Mouse (Mus musculus) liver, adult 2 months (tissue): ENCODE data around the gene Slc41a2. TPM values are rescaled to one million over a fixed set of nuclear protein-coding genes. Genes with fewer than 3 reads are reported as not detected.
A peak's percentile ranks its signal among the peaks of the same experiment; 100 is the strongest.

Source experiments
- DNase-seq: peaks from one replicate; pipeline ENCODE4 v3.0.0-alpha.2; 2011; ENCODE audit warnings: low read depth, low spot score; ENCODE audit errors: extremely low read depth
- H3K27ac ChIP-seq: fragments of 200-500 bp; replicated peaks from 2 replicates; pipeline ENCODE4 v1.5.1; 2012; ENCODE audit warnings: low read depth, mild to moderate bottlenecking, control low read depth, inconsistent platforms, low read length; ENCODE audit not compliant: insufficient read depth
- H3K27me3 ChIP-seq: fragments of 200-500 bp; 2 replicates; pipeline ENCODE4 v1.6.1; 2012; ENCODE audit warnings: mild to moderate bottlenecking, moderate library complexity, low read length, inconsistent platforms; ENCODE audit not compliant: control insufficient read depth, insufficient read depth
- H3K36me3 ChIP-seq: fragments of 200-500 bp; 2 replicates; pipeline ENCODE4 v1.6.1; 2012; ENCODE audit warnings: low read length, inconsistent platforms; ENCODE audit not compliant: control insufficient read depth, insufficient read depth
- H3K4me1 ChIP-seq: fragments of 200-500 bp; 2 replicates; pipeline ENCODE4 v1.6.1; 2011; ENCODE audit warnings: low read length; ENCODE audit not compliant: control insufficient read depth, insufficient read depth
- H3K4me3 ChIP-seq: fragments of 200-500 bp; 2 replicates; pipeline ENCODE4 v1.5.1; 2011; ENCODE audit warnings: low read depth, mild to moderate bottlenecking, control low read depth, low read length, moderate library complexity; ENCODE audit not compliant: insufficient read depth
- H3K79me2 ChIP-seq: fragments of 200-500 bp; 2 replicates; pipeline ENCODE4 v1.6.1; 2012; ENCODE audit warnings: inconsistent platforms, mild to moderate bottlenecking, low read length, moderate library complexity; ENCODE audit not compliant: control insufficient read depth, insufficient read depth
- H3K9ac ChIP-seq: fragments of 200-500 bp; 2 replicates; pipeline ENCODE4 v1.6.1; 2012; ENCODE audit warnings: low read depth, mild to moderate bottlenecking, control low read depth, inconsistent platforms, low read length
- CTCF ChIP-seq: fragments of 200-500 bp; IDR thresholded peaks from 2 replicates; pipeline ENCODE4 v1.5.1; 2011; ENCODE audit warnings: low read depth, low read length, control low read depth
- POLR2A ChIP-seq: fragments of 200-500 bp; IDR thresholded peaks from 2 replicates; pipeline ENCODE4 v1.6.1; 2011; ENCODE audit warnings: low read length, control low read depth; ENCODE audit not compliant: insufficient read depth; ENCODE audit errors: extremely low read depth
- WGBS: fragments of 180-500 bp; shearing (Covaris S2); methylation state at CpG from one replicate; pipeline ENCODE4 v1.1.7; 2018; 5-methylcytosine and 5-hydroxymethylcytosine counted together
- polyA plus RNA-seq: library from polyadenylated mRNA; depleted of rRNA; stranded (reverse); fragments of >200 nt; gene quantifications from 2 replicates; pipeline ENCODE4 v1.2.3, GENCODE M21; 2012
- total RNA-seq: library from RNA; depleted of rRNA; stranded (reverse); fragments of >200 nt; gene quantifications from 2 replicates; pipeline ENCODE4 v1.2.3, GENCODE M21; 2014

Gene Slc41a2
- total and polyA plus RNA-seq, 2 experiments = 4.3 to 7.4 TPM

GRCm38 (mm10) chr10:83251377-83251776 lies 86.3 kb downstream of the Slc41a2 start:
- Histone ChIP-seq H3K36me3 (peaks cover 6% of the 10 kb centered on the region; the same call in 1 of the 2 replicates), H3K79me2 (no peaks in the 10 kb centered on the region), H3K4me3 (no peak overlapping the region), H3K9ac (no peak overlapping the region), H3K27me3 (no peaks in the 10 kb centered on the region), H3K4me1 (no peaks in the 10 kb centered on the region), H3K27ac (no peak overlapping the region)
- peak; percentile 19 for DNase-seq
- WGBS = 74% methylated on average over 8 of the region's 8 CpGs
- TF ChIP-seq POLR2A (no peak), CTCF (peak; percentile 72)

GRCm38 (mm10) chr10:83248036-83248435 lies 89.6 kb downstream of the Slc41a2 start:
- H3K27me3 ChIP-seq = no peaks in the 10 kb centered on the region
- H3K9ac ChIP-seq = no peak overlapping the region
- DNase-seq = no peak
- WGBS = 83% methylated on average over 7 of the region's 7 CpGs
- H3K27ac ChIP-seq = no peak overlapping the region
- TF ChIP-seq CTCF (no peak), POLR2A (no peak)
- H3K4me3 ChIP-seq = no peak overlapping the region
- peaks cover 2% of the 10 kb centered on the region for H3K4me1 ChIP-seq
- no peaks in the 10 kb centered on the region for H3K79me2 ChIP-seq
- H3K36me3 ChIP-seq = no peaks in the 10 kb centered on the region

GRCm38 (mm10) chr10:83245720-83246119 lies 92.0 kb downstream of the Slc41a2 start:
- Histone ChIP-seq H3K4me1 (peaks cover 2% of the 10 kb centered on the region), H3K79me2 (no peaks in the 10 kb centered on the region), H3K36me3 (no peaks in the 10 kb centered on the region), H3K27ac (no peak overlapping the region), H3K27me3 (no peaks in the 10 kb centered on the region), H3K9ac (no peak overlapping the region), H3K4me3 (no peak overlapping the region)
- DNase-seq = no peak
- WGBS = 87% methylated on average over 7 of the region's 7 CpGs
- TF ChIP-seq CTCF (no peak), POLR2A (no peak)

GRCm38 (mm10) chr10:83244131-83244530 lies 93.6 kb downstream of the Slc41a2 start:
- no peaks in the 10 kb centered on the region for H3K36me3 ChIP-seq
- 27% methylated on average over 6 of the region's 6 CpGs for WGBS
- no peaks in the 10 kb centered on the region for H3K79me2 ChIP-seq
- peaks cover 2% of the 10 kb centered on the region for H3K4me1 ChIP-seq
- H3K27me3 ChIP-seq = no peaks in the 10 kb centered on the region
- no peak overlapping the region for H3K27ac ChIP-seq
- TF ChIP-seq POLR2A = no peak
- no peak for TF ChIP-seq CTCF
- H3K9ac ChIP-seq = no peak overlapping the region
- no peak overlapping the region for H3K4me3 ChIP-seq
- DNase-seq = peak; percentile 69

- no peak for DNase-seq
- Histone ChIP-seq H3K9ac (no peak overlapping the region), H3K27me3 (no peaks in the 10 kb centered on the region), H3K36me3 (no peaks in the 10 kb centered on the region), H3K4me1 (peaks cover 2% of the 10 kb centered on the region), H3K4me3 (no peak overlapping the region), H3K27ac (no peak overlapping the region), H3K79me2 (no peaks in the 10 kb centered on the region)
- no peak for TF ChIP-seq CTCF
- no peak for TF ChIP-seq POLR2A
- 59% methylated on average over 11 of the region's 11 CpGs for WGBS
These were observed 95.5 kb downstream of the Slc41a2 start for GRCm38 (mm10) chr10:83242106-83242686.

GRCm38 (mm10) chr10:83234391-83234790 lies 103.3 kb downstream of the Slc41a2 start:
- Histone ChIP-seq H3K27me3 (no peaks in the 10 kb centered on the region), H3K36me3 (peaks cover 11% of the 10 kb centered on the region; the same call in 1 of the 2 replicates), H3K9ac (no peak overlapping the region), H3K79me2 (no peaks in the 10 kb centered on the region), H3K4me1 (no peaks in the 10 kb centered on the region), H3K27ac (no peak overlapping the region), H3K4me3 (no peak overlapping the region)
- TF ChIP-seq POLR2A = no peak
- TF ChIP-seq CTCF = no peak
- DNase-seq = no peak
- 76% methylated on average over 4 of the region's 4 CpGs for WGBS
